Mouse (Mus musculus): ENCODE measurements around the gene Tbc1d23. TPM values are rescaled to one million over a fixed set of nuclear protein-coding genes. Genes with fewer than 3 reads are reported as not detected.
"Not testable (repeated sequence)": the region's sequence is repeated elsewhere in the genome, so short reads cannot be mapped to it uniquely, and the experiment has no call there.

Tbc1d23 gene
- polyA plus RNA-seq, 1 experiment, result 39.4 TPM

DNA sequence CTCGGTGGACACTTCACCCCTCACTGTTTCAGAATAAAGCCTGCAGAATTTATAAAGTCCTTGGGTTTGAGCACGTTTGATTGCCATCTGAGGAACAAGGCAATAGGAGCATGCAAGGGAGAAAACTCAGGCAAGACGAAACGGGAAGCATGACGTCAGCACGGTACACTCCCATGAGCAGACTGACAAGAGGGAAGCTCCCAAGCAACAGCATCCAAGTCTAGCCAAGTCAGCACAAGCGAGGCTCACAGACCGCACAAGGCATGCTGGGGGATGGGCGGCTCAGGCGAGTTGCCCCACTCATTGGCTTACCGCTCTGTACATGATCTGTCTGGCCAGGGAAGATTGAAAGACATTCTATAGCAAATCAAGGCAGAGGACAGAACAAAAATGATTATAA lies 50.1 kb downstream of the Tbc1d23 start:
- no peaks in the 10 kb centered on the region for H3K27me3 ChIP-seq (ENCODE audit: control insufficient read depth, insufficient read depth, low read length)
- H3K4me3 ChIP-seq (replicated peaks; ENCODE audit: insufficient read depth, low read depth, low read length), result no peak overlapping the region
- no peak for DNase-seq
- no peak overlapping the region for H3K27ac ChIP-seq (ENCODE audit: insufficient read depth, low read length)
- WGBS, result 79% methylated on average over 11 of the region's 11 CpGs
- no peaks in the 10 kb centered on the region for H3K4me1 ChIP-seq (ENCODE audit: control insufficient read depth, insufficient read depth, low read length)
- no peak for TF ChIP-seq POLR2A (IDR thresholded peaks at IDR 0.05; ENCODE audit: borderline replicate concordance, insufficient read depth, low read length)
- no peak for TF ChIP-seq CTCF (IDR thresholded peaks at IDR 0.05; ENCODE audit: borderline replicate concordance, insufficient read depth, low read depth, low read length)

GRCm38 (mm10) chr16:57177664-57178063 lies 53.6 kb downstream of the Tbc1d23 start:
- Histone ChIP-seq H3K27me3 (ENCODE audit: control insufficient read depth, insufficient read depth, low read length) (no peaks in the 10 kb centered on the region), H3K4me1 (ENCODE audit: control insufficient read depth, insufficient read depth, low read length) (peaks cover 3% of the 10 kb centered on the region; the same call in 1 of the 2 replicates), H3K27ac (ENCODE audit: insufficient read depth, low read length) (no peak overlapping the region), H3K4me3 (replicated peaks; ENCODE audit: insufficient read depth, low read depth, low read length) (no peak overlapping the region)
- no peak for DNase-seq
- WGBS, result 94% methylated on average over 10 of the region's 10 CpGs
- TF ChIP-seq POLR2A (IDR thresholded peaks at IDR 0.05; ENCODE audit: borderline replicate concordance, insufficient read depth, low read length), result no peak
- TF ChIP-seq CTCF (IDR thresholded peaks at IDR 0.05; ENCODE audit: borderline replicate concordance, insufficient read depth, low read depth, low read length), result no peak

GRCm38 (mm10) chr16:57177254-57177653 lies 54.0 kb downstream of the Tbc1d23 start:
- Histone ChIP-seq H3K4me3 (replicated peaks; ENCODE audit: insufficient read depth, low read depth, low read length) (no peak overlapping the region), H3K27ac (ENCODE audit: insufficient read depth, low read length) (no peak overlapping the region), H3K27me3 (ENCODE audit: control insufficient read depth, insufficient read depth, low read length) (no peaks in the 10 kb centered on the region), H3K4me1 (ENCODE audit: control insufficient read depth, insufficient read depth, low read length) (peaks cover 3% of the 10 kb centered on the region; the same call in 1 of the 2 replicates)
- 78% methylated on average over 2 of the region's 2 CpGs for WGBS
- TF ChIP-seq POLR2A (IDR thresholded peaks at IDR 0.05; ENCODE audit: borderline replicate concordance, insufficient read depth, low read length) (no peak), CTCF (IDR thresholded peaks at IDR 0.05; ENCODE audit: borderline replicate concordance, insufficient read depth, low read depth, low read length) (peak; percentile 59; the same call in 1 of the 2 replicates)
- DNase-seq, result peak; percentile 38 to 42

DNA sequence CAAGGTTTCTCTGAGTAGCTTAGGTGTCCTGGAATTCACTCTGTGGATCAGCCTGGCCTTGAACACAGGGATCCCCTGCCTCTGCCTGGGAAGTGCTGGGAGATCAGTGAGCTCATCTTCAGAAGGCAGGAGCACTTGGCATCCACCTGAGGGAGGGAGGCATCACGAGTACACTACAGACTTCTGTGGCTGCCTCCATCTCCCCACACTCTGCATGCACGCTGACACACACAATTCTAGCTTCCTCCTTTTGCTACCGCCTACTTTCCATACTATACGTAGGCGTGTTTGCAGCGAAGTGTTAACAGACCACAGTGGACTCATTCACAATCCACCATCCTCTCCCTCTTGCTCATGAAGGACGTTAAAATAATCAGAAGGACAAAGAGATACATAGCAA lies 55.0 kb downstream of the Tbc1d23 start:
- 86% methylated on average over 7 of the region's 7 CpGs for WGBS
- TF ChIP-seq CTCF (IDR thresholded peaks at IDR 0.05; ENCODE audit: borderline replicate concordance, insufficient read depth, low read depth, low read length) (no peak), POLR2A (IDR thresholded peaks at IDR 0.05; ENCODE audit: borderline replicate concordance, insufficient read depth, low read length) (no peak)
- H3K27me3 ChIP-seq (ENCODE audit: control insufficient read depth, insufficient read depth, low read length), result no peaks in the 10 kb centered on the region
- no peak overlapping the region for H3K27ac ChIP-seq (ENCODE audit: insufficient read depth, low read length)
- no peak overlapping the region for H3K4me3 ChIP-seq (replicated peaks; ENCODE audit: insufficient read depth, low read depth, low read length)
- H3K4me1 ChIP-seq (ENCODE audit: control insufficient read depth, insufficient read depth, low read length), result peaks cover 3% of the 10 kb centered on the region; the same call in 1 of the 2 replicates
- DNase-seq, result no peak

DNA sequence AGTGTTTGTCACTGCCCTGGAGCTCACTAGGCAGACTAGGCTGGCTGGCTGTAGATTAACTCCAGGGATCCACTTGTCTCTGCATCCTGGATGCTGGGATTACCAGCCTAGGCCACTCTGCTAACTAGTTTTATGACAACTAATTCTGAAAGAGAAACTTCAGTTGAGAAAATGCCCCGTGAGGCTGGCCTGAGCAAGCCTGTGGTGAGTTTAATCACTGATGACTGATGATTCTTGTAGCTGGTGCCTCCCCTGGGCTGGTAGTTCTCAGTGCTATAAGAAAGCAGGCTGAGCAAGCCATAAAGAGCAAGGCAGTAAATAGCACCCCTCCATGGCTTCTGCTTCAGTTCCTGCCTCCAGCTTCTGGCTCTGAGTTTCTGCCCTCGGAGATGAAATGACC lies 55.6 kb downstream of the Tbc1d23 start:
- no peak for TF ChIP-seq CTCF (IDR thresholded peaks at IDR 0.05; ENCODE audit: borderline replicate concordance, insufficient read depth, low read depth, low read length)
- no peak for TF ChIP-seq POLR2A (IDR thresholded peaks at IDR 0.05; ENCODE audit: borderline replicate concordance, insufficient read depth, low read length)
- H3K27me3 ChIP-seq (ENCODE audit: control insufficient read depth, insufficient read depth, low read length), result no peaks in the 10 kb centered on the region
- H3K4me1 ChIP-seq (ENCODE audit: control insufficient read depth, insufficient read depth, low read length), result peaks cover 3% of the 10 kb centered on the region; the same call in 1 of the 2 replicates
- no peak overlapping the region for H3K27ac ChIP-seq (ENCODE audit: insufficient read depth, low read length)
- no peak for DNase-seq
- WGBS, result 88% methylated on average over 2 of the region's 2 CpGs
- no peak overlapping the region for H3K4me3 ChIP-seq (replicated peaks; ENCODE audit: insufficient read depth, low read depth, low read length)

- H3K27me3 ChIP-seq (ENCODE audit: control insufficient read depth, insufficient read depth, low read length); H3K4me1 ChIP-seq (ENCODE audit: control insufficient read depth, insufficient read depth, low read length); DNase-seq; H3K4me3 ChIP-seq (replicated peaks; ENCODE audit: insufficient read depth, low read depth, low read length); H3K27ac ChIP-seq (ENCODE audit: insufficient read depth, low read length): not testable (repeated sequence)
Measured at GRCm38 (mm10) chr16:57174480-57174879, 56.8 kb downstream of the Tbc1d23 start.

GRCm38 (mm10) chr16:57171570-57171969 lies 59.7 kb downstream of the Tbc1d23 start:
- TF ChIP-seq CTCF (IDR thresholded peaks at IDR 0.05; ENCODE audit: borderline replicate concordance, insufficient read depth, low read depth, low read length), result no peak
- no peak for TF ChIP-seq POLR2A (IDR thresholded peaks at IDR 0.05; ENCODE audit: borderline replicate concordance, insufficient read depth, low read length)
- H3K27me3 ChIP-seq (ENCODE audit: control insufficient read depth, insufficient read depth, low read length), result no peaks in the 10 kb centered on the region
- no peak overlapping the region for H3K27ac ChIP-seq (ENCODE audit: insufficient read depth, low read length)
- DNase-seq, result no peak
- WGBS, result 64% methylated on average over 6 of the region's 6 CpGs
- no peak overlapping the region for H3K4me3 ChIP-seq (replicated peaks; ENCODE audit: insufficient read depth, low read depth, low read length)
- H3K4me1 ChIP-seq (ENCODE audit: control insufficient read depth, insufficient read depth, low read length), result peaks cover 3% of the 10 kb centered on the region; the same call in 1 of the 2 replicates

GRCm38 (mm10) chr16:57171161-57171560 lies 60.1 kb downstream of the Tbc1d23 start:
- peaks cover 3% of the 10 kb centered on the region; the same call in 1 of the 2 replicates for H3K4me1 ChIP-seq (ENCODE audit: control insufficient read depth, insufficient read depth, low read length)
- H3K4me3 ChIP-seq (replicated peaks; ENCODE audit: insufficient read depth, low read depth, low read length), result no peak overlapping the region
- TF ChIP-seq POLR2A (IDR thresholded peaks at IDR 0.05; ENCODE audit: borderline replicate concordance, insufficient read depth, low read length), result no peak
- TF ChIP-seq CTCF (IDR thresholded peaks at IDR 0.05; ENCODE audit: borderline replicate concordance, insufficient read depth, low read depth, low read length), result no peak
- 84% methylated on average over 8 of the region's 8 CpGs for WGBS
- DNase-seq, result no peak
- H3K27me3 ChIP-seq (ENCODE audit: control insufficient read depth, insufficient read depth, low read length), result no peaks in the 10 kb centered on the region
- no peak overlapping the region for H3K27ac ChIP-seq (ENCODE audit: insufficient read depth, low read length)

All from cerebellum, adult 2 months (tissue).